Mouse (Mus musculus) inflammation-experienced regulatory T-cells, adult 6 months (primary cell): ENCODE data around the gene Zbtb7a. TPM values are rescaled to one million over a fixed set of nuclear protein-coding genes. Genes with fewer than 3 reads are reported as not detected.

Experiments
- ATAC-seq: one replicate; pipeline ENCODE4 v1.8.0; 2017
- polyA plus RNA-seq, 3 experiments: library from polyadenylated mRNA; unstranded; fragments of 100-300 nt; shearing (Covaris generic); gene quantifications; one replicate each; pipeline ENCODE4 v1.2.1; 2017

Zbtb7a gene
- polyA plus RNA-seq, 3 experiments from 2014 or later = 8.5 to 10.8 (median 9.3) TPM

DNA sequence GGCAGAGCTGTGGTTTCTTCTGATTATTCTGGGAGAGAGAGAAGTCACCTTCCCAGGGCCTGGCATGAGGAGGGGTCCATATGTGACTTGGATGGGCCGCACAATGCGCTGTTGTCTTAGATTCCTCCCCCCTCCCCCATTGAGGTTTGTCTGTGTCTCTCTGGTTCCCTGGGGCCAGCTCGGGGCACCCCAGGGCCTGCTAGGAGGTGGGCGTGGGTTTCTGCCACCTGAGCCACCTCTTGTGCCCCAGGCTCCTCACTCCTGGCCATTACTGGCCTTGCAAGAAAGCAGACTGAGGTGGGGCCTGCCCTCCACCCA lies 4.5 kb downstream of the Zbtb7a start:
- ATAC-seq = no peak

DNA sequence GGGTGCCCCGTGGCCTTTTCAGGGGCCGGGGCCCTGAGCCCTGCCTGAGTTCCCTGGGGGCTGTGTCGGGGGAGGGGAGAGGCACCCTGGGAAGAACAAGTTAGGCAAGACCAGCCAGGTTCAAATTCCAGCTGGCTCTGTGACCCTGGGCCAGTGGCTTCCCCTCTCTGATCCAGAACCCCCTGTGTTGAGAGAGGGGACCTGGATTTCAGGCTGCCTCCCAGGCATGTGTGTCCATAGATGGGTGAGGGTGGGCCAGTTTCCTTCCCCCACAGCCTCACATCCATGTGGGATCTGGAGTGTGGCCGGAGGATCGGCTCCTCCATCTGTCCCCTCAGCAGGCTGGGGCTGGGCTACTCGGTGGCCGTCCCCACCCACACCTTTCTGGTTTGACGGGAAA lies 5.0 kb downstream of the Zbtb7a start:
- no peak for ATAC-seq

DNA sequence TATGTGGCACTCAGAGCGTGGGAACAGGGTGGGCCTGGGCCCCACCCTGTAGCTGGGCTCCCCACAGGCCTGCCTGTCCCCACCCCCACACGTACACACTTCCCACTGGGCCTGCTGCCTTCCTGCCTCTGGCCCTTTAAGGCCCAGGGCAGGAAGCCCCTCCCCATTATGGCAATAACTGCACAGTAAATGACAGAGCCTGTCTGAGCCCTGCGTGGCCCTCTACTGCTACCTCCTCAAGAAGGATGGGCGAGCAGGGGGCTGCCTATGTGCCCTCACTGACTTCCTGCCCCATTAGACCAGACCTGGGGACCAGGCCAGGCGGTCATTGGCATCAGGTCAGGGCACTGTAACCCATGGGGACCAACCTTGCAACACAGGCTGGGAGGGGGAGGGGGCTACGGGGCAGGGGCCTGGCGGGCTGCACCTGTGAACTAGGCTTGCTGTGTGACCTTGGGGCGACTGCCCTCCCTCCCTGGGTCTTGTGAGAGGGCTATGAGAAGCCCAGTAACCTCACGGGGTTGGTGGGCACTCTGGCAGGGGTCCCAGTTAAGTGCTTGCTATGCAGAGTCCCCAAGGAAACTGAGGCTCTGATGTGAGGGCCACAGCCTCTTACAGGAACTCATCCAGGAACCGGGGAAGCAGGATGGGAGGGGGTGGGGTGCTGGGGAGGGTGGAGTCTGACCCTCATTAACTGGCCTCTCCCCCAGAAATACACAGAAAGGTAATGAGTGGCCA lies 5.9 kb downstream of the Zbtb7a start:
- ATAC-seq = no peak

DNA sequence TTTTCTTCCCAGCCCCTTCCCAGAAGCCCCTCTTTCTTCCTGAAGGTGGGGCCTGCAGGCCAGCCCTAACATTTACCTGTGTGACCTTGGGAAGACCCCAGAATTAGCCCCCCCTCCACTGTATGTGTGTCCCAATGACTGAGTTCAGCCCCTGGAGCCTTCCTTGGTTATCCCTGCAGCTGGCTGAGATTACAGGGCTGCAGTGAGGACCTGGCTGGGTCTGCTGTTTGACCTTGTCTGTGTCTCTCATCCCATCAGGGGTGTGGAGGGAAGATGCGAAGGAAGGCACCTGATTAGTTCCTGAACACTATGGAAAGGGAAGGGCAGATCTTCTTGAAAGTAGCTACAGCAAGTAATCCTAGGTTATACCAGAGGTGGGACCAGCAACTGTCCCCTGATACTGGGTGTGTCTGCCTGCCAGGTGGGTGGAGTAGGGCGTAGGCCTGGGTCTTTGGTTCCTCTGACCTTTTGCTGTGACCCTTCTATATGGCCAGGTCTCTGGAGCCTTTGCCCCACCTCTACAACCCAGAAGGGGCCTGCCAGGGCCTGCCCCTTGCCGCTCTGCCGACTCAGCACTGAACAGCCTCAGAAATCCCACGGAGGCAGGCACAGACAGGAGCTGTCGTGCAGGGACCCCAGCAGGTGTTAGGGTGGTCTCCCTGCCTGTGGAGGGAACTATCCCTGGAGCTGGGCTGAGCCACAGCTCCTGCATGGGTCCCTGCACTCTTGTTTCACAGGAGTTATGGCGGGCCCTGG lies 6.6 kb downstream of the Zbtb7a start:
- no peak for ATAC-seq

DNA sequence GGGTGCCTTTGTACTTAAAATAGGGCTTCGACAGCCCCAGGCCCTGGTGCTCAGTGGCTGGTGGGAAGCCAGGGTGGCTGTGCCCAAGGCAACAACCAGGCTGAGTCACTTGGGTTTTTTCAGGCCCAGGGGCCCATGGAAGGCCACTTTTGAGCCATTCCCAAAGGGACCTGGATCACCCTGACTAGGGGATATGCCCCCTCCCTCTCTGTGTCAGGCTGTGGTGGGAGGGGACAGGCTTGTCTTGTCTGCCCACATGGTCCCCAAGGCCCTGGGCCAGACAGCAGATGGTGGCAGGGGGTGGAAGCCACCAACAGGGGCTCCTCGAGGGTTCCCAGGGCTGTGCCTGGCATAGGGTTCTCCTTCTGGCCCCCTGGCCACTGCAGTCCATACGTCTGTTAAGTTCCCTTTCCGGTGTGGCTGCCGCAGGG lies 7.5 kb downstream of the Zbtb7a start:
- ATAC-seq = no peak

DNA sequence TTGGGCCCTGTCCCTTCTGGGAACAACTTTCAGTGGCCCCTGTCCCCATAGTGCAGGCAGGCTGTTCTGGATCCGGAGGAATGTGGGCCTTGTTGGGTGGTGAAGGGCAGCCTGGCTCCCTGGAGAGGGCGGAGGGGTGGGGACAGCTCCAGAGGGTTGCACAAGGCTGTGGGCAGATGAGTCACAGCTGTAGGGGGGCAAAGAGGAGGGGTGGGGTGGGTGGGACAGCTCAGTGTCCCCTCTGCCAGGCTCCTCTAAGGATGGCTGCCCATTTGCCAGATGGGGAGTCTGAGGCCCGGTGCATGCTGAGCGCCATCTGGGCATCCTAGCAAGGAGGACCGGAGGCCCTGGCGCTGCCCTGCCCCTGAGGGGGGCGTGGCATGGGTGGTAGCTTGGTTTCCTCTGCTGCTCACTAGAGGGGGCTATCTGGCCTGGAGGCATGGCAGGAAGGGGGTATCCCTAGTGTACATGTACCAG lies 8.2 kb downstream of the Zbtb7a start:
- ATAC-seq = no peak

DNA sequence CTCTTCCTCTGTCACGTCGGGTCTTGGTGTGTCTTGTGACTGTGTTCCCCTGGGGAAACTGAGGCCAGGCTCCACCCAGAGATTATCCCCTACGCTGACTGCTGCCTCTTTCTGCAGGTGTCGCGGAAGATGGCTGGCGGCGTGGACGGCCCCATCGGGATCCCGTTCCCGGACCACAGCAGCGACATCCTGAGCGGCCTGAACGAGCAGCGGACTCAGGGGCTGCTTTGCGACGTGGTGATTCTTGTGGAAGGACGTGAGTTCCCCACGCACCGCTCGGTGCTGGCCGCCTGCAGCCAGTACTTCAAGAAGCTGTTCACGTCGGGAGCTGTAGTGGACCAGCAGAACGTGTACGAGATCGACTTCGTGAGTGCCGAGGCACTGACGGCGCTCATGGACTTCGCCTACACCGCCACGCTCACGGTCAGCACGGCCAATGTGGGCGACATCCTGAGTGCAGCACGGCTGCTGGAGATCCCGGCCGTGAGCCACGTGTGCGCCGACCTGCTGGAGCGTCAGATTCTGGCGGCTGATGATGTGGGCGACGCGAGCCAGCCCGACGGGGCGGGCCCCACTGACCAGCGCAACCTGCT lies 8.9 kb downstream of the Zbtb7a start:
- no peak for ATAC-seq

DNA sequence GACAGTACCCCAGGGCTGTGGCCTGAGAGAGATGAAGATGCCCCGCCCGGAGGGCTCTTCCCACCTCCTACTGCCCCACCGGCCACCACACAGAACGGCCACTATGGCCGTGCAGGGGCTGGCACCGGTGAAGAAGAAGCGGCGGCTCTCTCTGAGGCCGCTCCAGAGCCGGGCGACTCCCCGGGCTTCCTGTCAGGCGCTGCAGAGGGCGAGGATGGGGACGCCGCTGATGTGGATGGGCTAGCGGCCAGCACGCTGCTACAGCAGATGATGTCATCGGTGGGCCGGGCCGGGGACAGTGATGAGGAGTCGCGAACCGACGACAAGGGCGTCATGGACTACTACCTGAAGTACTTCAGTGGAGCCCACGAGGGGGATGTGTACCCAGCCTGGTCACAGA lies 9.6 kb downstream of the Zbtb7a start:
- no peak for ATAC-seq

DNA sequence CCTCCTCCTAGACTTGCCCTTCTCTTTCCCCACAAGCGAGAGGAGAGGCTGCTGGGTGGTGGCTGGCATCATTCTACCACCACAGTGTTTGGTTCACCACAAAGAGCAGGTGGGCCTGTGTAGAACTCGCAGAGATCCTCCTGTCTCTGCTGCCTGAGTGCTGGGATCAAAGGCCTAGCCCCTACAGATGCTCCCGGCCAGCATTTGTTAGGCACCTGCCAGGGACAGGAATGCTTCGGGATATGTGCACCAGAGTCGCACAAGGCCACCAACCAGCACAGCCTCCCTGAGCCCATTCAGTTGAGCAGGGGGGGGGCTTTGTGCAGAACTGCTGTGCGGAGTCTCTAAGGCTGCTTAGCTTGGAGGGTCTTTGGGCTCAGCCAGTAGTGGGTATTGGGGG lies 10.3 kb downstream of the Zbtb7a start:
- no peak for ATAC-seq

DNA sequence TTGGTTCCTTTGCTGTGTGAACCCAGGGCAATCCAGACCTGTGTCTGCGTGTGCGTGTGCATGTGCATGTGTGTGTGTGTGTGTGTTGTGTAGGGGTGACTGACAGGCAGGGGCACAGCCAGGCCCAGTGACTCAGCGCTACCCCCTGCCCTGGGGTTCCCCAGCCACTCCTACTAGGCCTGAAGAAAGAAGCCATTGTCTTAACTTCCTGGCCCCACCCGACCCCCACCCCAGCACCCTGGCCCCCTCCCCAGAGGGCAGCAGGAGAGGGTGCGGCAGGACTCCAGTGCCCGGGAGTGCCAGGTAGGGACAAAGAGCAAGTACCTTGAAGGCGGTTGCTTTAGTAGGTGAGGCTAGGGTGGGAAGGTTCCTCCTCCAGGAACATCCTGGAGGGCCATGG lies 10.8 kb downstream of the Zbtb7a start:
- ATAC-seq = no peak

DNA sequence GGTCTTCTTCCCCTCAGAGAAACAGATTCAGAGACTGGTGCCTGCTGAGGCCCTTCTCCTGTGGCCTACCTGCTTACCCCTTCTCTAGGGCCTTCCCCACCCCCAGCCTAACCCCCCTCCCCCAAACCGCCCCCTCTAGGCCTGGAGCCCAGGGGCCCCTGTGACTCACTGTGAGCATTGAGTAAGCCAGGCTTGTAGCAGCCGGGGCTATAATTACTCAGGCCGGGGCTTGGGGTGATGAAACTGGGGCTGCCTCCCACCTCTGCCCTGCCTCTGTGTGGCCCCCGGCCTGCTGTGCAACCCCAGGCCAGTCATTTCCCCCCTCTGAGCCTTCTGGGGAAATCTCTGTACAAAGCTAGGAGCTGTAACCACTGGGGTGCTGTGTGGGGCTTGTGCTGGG lies 11.3 kb downstream of the Zbtb7a start:
- no peak for ATAC-seq

DNA sequence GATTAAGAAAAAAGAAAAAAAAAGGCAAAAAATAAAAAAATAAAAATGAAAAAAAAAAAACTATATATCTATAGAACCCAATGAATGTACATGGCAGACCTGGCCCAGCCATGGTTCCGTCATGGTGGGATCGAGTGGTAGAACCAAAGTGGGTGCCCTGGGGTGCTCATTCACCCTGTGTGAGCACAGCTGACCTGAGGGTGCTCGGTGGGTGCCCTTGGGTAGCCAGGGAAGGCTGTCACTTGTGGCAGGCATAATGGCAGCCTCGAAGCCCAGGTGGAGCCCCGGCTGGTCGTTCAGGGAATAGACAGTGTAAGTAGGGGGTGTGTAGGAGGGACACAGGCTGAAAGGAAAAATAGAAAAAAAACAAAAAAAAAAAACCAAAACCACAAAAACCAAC lies 16.2 kb downstream of the Zbtb7a start:
- ATAC-seq = no peak

DNA sequence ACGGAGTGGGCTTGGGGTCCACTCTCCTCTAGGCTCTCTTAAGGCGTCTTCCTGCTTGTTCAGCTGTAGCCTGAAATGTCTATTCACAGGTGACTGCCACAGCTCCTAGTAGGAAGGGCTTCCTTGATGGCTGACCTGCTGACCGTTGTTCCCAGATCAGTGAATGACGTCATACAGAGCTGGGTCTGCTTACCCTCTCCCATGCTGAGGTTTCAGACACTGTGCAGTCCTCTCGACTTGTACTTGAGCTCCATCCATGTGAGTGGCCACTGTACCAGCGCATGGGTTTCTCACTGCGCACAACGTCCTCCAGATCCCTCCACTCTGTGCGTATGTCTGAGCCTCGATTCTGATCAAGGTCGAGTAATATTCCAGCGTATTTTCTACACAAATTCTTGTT lies 17.6 kb downstream of the Zbtb7a start:
- ATAC-seq = no peak

DNA sequence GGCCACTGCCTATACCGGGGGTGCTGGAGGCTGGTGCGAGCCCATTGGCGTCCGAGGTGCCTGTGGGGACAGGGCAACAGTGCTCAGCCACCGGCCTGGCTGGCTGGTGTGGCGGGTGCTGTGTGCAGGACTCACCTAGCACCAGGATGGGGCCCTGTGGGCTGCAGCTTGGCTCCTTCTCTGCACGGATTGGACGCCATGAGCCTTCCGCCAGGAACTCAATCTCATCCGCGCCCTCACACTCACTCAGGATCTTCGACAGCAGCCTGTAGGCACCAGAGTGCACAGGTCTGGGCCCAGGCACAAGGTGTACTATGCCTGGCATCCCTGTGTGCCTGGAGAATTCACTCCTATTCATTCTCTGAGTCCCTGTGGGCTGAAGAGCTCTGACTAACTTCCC lies 19.3 kb downstream of the Zbtb7a start:
- no peak for ATAC-seq

DNA sequence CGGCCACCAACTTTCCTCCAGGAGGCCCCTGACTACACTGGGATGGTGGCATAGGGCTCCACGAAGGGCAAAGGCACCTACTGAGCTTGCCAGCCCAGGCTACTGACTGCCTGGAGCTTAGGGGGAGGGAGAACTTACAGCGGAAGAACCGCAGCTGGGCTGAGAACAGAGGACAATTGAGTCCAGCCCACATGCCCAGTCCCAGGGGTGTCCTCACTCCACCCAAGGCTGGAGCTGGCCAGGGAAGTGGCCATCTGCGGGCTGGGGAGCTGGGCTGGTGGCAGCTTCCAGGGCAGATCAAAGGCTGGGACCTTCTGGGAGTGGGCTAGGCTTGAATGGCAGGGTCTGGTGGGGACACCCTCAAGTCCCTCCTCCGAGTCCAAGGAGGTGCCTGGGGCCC lies 19.7 kb downstream of the Zbtb7a start:
- no peak for ATAC-seq

DNA sequence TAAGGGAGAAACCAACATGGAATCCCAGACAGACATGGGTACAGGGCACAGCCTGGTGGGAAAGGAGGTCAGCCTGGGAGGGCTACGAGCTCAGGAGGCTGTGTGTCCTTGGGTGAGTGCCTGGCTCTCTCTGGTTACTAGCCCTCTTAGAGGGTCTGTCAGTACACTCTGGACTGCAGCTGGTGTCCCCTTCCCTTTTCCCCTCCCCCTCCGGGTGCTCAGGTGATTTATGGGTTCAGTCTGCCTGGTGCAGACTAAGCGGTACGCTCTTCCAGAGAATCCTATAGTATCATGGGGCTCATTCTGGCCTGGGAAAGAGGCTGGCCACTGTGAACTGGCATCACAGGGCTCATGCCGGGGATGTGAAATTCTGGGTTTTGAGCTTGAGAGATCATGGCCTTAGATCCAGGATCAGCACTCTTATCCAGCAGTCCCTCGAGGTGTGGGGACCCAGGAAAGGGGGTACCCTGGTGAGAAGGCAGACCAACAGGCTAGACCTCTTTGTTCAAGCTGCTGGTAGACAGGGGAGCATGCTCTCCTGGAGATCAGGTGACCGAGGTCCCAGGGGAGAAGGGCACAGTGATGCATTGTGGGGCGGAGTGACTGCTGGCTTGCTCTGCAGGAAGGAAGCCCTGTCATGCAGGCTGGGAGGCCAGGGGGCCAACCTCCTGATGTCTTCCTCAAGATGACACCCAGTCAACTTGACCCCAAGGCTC lies 26.7 kb downstream of the Zbtb7a start:
- no peak for ATAC-seq

DNA sequence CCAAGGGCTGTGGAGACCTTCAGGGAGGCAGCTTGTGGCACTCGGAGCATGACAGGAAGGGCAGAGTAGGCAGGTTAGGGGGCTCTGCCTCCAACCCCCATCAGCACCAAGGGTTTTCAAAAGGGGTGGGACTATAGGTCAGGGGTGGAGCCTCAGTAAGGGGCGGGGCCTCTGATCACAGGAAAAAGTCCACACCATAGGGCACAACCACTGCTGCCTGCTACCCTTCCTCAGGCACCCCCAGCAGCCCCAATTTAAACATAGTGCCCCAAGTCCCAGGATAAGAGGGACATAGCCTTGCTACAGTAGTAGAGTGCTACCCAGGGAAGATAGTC lies 27.3 kb downstream of the Zbtb7a start:
- ATAC-seq = no peak

DNA sequence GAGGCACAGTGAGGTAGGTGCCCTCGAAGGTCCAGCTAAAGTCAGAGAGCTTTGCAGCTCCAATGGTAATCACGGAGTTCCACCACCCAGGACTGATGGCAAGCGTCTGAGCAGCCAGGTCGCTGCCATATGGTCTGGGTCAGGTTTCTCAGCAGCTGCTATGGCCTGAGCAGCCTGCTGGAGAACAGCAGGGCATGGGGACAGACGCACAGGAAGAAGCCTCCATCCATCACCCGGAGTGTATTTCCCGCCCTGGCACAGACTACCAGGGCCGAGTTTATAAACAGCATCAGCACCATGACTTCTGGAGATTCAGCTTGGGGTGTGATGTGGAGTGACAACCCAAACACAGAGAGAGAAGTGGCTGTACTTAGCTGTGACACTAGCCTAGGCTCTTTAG lies 30.1 kb downstream of the Zbtb7a start:
- no peak for ATAC-seq

DNA sequence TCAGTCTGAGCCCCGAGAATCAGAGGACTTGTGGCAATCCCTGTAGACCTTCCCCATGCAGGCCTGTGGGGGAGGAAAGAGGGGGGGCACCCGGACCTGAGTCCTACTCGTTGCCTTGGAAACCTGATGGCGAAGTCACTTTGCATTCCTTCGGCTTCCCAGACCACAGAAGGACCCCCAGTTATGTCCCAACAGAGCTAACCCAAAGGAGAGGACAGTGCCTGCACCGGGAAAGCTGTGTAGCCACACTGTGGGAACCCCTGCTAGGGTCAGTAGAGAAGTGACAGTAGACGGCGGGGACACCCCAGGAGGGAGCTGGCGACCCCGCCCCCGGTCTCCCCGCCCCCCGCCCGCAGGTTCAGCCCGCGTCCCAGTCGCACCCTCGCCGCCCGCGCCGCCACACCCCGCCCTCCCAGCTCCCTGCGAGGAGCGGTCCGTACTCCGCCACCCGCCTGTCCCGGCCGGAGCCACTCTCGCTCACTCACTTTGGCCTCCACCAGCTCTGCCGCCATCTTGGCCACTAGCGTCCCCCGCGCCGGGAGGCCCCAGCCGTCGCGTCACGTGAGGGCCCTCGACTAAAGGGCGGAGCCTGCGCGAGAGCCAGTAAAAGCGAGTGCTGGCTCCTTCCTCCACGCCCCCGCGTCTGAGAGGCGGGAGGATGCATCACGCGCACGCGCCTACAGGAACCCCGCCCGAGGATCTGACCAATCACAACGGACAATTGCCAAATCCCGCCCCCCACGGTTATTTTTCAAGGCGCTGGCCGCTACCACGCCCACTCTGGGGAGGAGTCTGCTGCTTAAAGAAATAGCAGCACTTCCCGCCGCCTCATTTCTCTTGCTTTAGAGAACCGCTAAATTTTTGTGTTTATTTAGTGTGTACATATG lies 32.4 kb downstream of the Zbtb7a start, which contains the start of gene Pias4:
Gene Pias4, minus strand, starts transcription at position 724 of the 887 bp plus-strand sequence.
- ATAC-seq = peak; percentile 77

DNA sequence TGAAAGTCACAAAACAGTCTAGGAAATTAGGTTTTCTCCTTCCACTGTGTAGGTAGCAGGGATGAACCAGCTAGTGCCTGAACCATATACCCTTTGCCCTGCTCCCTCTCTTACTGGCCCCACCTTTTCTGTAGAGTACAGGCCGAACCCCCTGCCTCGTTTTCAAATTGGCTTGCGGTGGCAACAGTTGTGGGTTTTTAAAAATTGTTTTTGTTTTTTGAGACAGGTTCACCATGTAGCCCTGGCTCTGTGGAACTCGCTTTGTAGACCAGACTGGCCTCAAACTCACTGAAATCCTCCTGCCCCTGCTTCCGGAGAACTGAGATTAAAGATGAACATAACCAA lies 33.0 kb downstream of the Zbtb7a start:
- ATAC-seq = peak; percentile 16

DNA sequence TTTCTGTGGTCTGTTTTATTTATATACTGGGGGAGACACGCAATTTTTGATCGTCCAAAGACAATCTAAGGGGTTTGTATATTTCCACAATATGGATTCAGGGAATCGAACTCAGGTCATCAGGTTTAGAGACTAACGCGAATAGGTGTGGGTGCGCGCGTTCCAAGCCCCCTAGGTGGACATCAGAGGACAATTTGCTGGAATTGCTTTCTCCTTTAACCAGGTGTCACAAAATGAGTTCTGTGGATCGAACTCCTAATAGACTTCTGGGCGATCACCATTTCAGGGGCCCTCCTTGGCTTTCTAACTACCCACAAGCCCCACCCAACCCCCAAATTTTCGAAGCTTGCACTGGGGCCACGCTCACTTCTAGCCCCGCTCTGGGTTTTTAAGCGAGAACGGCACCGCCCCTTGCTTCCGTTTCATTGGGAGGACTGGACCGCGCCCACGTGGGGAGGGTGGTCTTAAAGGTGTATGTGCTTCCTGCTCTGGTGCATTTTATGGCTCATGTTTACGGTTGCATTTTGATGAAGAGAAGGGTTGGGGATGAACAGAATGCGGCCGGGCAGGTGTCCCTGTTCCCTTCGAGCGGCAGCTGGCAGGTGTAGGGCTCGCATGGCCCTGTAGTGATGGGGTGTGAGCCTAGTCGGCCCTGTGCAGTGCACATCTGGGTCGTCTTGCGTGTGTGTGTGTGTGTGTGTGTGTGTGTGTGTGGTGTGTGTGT lies 33.7 kb downstream of the Zbtb7a start:
- ATAC-seq = peak; percentile 45

DNA sequence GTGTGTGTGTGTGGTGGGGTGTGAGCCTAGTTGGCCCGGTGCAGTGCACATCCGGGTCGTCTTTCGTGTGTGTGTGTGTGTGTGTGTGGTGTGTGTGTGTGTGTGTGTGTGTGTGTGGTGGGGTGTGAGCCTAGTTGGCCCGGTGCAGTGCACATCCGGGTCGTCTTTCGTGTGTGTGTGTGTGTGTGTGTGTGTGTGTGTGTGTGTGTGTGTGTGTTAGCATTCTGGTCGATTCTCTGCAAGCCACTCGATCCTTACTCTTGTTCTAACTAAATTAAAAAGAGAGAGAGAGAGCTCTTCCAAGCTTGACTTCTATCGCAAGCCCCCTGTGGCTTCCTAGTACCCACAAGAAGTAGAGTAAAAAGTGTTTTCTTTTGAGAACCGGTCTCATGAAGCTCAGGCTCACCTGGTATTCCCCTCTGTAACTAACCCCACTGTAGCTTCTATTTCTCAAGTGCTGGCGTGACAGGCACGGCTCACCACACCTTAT lies 34.4 kb downstream of the Zbtb7a start:
- ATAC-seq = peak; percentile 44
